Mouse (Mus musculus) liver, embryonic 15.5 days (tissue): ENCODE data around the gene Acly. TPM values are rescaled to one million over a fixed set of nuclear protein-coding genes. Genes with fewer than 3 reads are reported as not detected.

ENCODE experiments used
- ATAC-seq: fragments of 200-750 bp; cut with Nextera tagmentation; 2 replicates; pipeline ENCODE4 v1.8.0; 2017; ENCODE audit warnings: moderate number of reproducible peaks, mild to moderate bottlenecking, moderate library complexity; ENCODE audit not compliant: insufficient read depth
- H3K27ac ChIP-seq: fragments of 300-500 bp; sonication (generic); replicated peaks from 2 replicates; pipeline ENCODE4 v1.5.1; 2015; ENCODE audit warnings: mild to moderate bottlenecking, inconsistent platforms
- H3K27me3 ChIP-seq: fragments of 300-500 bp; sonication (generic); 2 replicates; pipeline ENCODE4 v1.6.1; 2015; ENCODE audit warnings: mild to moderate bottlenecking, inconsistent platforms
- H3K36me3 ChIP-seq: fragments of 300-500 bp; sonication (generic); replicated peaks from 2 replicates; pipeline ENCODE4 v1.6.1; 2015; ENCODE audit warnings: moderate library complexity, mild to moderate bottlenecking, inconsistent platforms
- H3K4me1 ChIP-seq: fragments of 300-500 bp; sonication (generic); replicated peaks from 2 replicates; pipeline ENCODE4 v1.6.1; 2015; ENCODE audit warnings: inconsistent platforms
- H3K4me2 ChIP-seq: fragments of 300-500 bp; sonication (generic); 2 replicates; pipeline ENCODE4 v1.6.1; 2015; ENCODE audit warnings: moderate library complexity, mild to moderate bottlenecking, inconsistent platforms
- H3K4me3 ChIP-seq: fragments of 300-500 bp; sonication (generic); replicated peaks from 2 replicates; pipeline ENCODE4 v1.5.1; 2015; ENCODE audit warnings: mild to moderate bottlenecking, inconsistent platforms
- H3K9ac ChIP-seq: fragments of 300-500 bp; sonication (generic); 2 replicates; pipeline ENCODE4 v1.6.1; 2015; ENCODE audit warnings: moderate library complexity, mild to moderate bottlenecking, inconsistent platforms
- H3K9me3 ChIP-seq: fragments of 300-500 bp; sonication (generic); replicated peaks from 2 replicates; pipeline ENCODE4 v1.6.1; 2016; ENCODE audit warnings: inconsistent platforms
- WGBS: fragments of 180-500 bp; shearing (Covaris S2); methylation state at CpG from one replicate; pipeline ENCODE4 v1.1.7; 2015; ENCODE audit warnings: mixed read lengths; ENCODE audit not compliant: insufficient replicate concordance; 5-methylcytosine and 5-hydroxymethylcytosine counted together
- polyA plus RNA-seq: library from polyadenylated mRNA; unstranded; fragments of >200 nt; fragmentation: Nextera tagmentation; extraction: Ambion mirVana; gene quantifications from 2 replicates; pipeline ENCODE4 v1.2.1, GENCODE M21; 2015

The Acly gene
- polyA plus RNA-seq, 1 experiment from 2014 or later: 103 TPM

GRCm38 (mm10) chr11:100510556-100510955 lies 17.2 kb downstream of the Acly start:
- no peak overlapping the region for H3K4me3 ChIP-seq
- no peak overlapping the region for H3K27ac ChIP-seq
- 0 out of 2 replicates have a peak, but pooled peaks cover under 1% of the 10 kb centered on the region for H3K4me1 ChIP-seq
- no peak for ATAC-seq
- no peaks in the 10 kb centered on the region for H3K9me3 ChIP-seq
- peaks cover 81% of the 10 kb centered on the region for H3K36me3 ChIP-seq
- no peak overlapping the region for H3K9ac ChIP-seq
- no peaks in the 10 kb centered on the region for H3K27me3 ChIP-seq
- 89% methylated on average over 2 of the region's 2 CpGs for WGBS
- no peak overlapping the region for H3K4me2 ChIP-seq

DNA sequence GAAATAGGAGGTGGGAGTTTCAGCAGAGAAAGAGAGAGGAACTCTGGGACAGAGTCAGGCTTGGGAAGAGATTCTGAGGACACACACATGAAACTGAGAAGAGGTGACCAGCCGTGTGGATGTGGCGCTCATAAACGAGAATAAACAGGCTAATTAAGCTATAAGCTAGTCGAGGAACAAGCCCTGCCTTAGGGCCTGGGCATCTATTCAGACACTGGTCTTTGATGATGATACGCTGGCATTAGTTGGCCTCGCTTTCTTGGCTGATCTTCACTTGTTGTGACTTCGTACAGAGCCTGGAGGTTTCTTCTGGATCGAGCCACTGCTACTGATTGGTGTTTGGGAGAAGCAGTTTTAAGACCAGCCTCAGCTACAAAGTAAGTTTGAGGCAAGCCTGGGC lies 21.8 kb downstream of the Acly start:
- Histone ChIP-seq H3K4me1 (peaks cover 14% of the 10 kb centered on the region), H3K9ac (no peak overlapping the region), H3K4me3 (no peak overlapping the region), H3K36me3 (peaks cover 82% of the 10 kb centered on the region), H3K9me3 (no peaks in the 10 kb centered on the region), H3K4me2 (no peak overlapping the region), H3K27me3 (no peaks in the 10 kb centered on the region), H3K27ac (no peak overlapping the region)
- 78% methylated on average over 8 of the region's 8 CpGs for WGBS
- no peak for ATAC-seq

DNA sequence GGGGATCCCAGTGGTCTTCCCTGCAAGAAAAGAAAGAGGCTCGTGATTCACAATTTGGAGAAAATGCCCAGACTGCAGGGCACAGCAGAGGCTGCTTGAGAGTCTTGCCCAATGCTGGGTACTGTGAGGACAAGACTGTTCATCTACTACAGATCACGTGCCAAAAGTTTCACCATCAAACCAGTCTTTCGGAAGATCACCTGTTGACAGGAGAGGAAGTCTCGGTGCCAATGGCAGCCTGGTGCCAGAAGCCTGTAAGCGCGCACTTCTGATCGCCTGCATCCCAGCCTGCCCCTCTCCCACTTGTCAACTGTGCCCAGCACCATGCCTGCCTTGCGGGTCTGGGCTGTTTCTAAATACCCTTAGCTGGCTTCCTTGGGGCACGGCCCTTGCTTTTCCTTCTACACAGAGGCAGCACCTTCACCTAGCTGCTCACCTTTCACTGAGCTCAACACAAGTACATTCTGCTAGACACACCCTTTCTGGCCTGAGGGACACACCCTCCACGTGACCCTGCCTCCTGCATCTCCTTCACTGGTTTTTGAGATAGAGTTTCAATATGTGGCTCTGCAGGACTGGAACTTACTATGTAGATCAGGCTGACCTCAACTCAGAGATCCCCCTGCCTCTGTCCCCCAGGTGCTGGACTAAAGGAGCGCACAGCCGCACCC lies 22.7 kb downstream of the Acly start:
- Histone ChIP-seq H3K9me3 (no peaks in the 10 kb centered on the region), H3K9ac (no peak overlapping the region), H3K4me3 (no peak overlapping the region), H3K27ac (no peak overlapping the region), H3K4me2 (no peak overlapping the region), H3K4me1 (peaks cover 22% of the 10 kb centered on the region), H3K36me3 (peaks cover 82% of the 10 kb centered on the region), H3K27me3 (no peaks in the 10 kb centered on the region)
- ATAC-seq: no peak
- WGBS: 82% methylated on average over 12 of the region's 12 CpGs

GRCm38 (mm10) chr11:100501321-100501720 lies 26.5 kb downstream of the Acly start:
- H3K27me3 ChIP-seq: no peaks in the 10 kb centered on the region
- no peak overlapping the region for H3K9ac ChIP-seq
- no peak for ATAC-seq
- H3K36me3 ChIP-seq: peaks cover 92% of the 10 kb centered on the region
- no peak overlapping the region for H3K27ac ChIP-seq
- H3K4me2 ChIP-seq: no peak overlapping the region
- H3K9me3 ChIP-seq: no peaks in the 10 kb centered on the region
- no peak overlapping the region for H3K4me3 ChIP-seq
- peaks cover 22% of the 10 kb centered on the region for H3K4me1 ChIP-seq
- 31% methylated on average over 6 of the region's 6 CpGs for WGBS

- no peak for ATAC-seq
- WGBS: 77% methylated on average over 7 of the region's 7 CpGs
- H3K9ac ChIP-seq: no peak overlapping the region
Measured at GRCm38 (mm10) chr11:100500651-100501050, 27.1 kb downstream of the Acly start.

GRCm38 (mm10) chr11:100500241-100500640 lies 27.6 kb downstream of the Acly start:
- H3K9me3 ChIP-seq: no peaks in the 10 kb centered on the region
- no peaks in the 10 kb centered on the region for H3K27me3 ChIP-seq
- no peak overlapping the region for H3K27ac ChIP-seq
- peaks cover 18% of the 10 kb centered on the region for H3K4me1 ChIP-seq
- H3K4me3 ChIP-seq: no peak overlapping the region
- WGBS: 42% methylated on average over 3 of the region's 3 CpGs
- ATAC-seq: no peak
- H3K36me3 ChIP-seq: peaks cover 93% of the 10 kb centered on the region
- no peak overlapping the region for H3K9ac ChIP-seq
- H3K4me2 ChIP-seq: no peak overlapping the region

More at GRCm38 (mm10) chr11:100500651-100501050, 27.1 kb downstream of the Acly start:
- Histone ChIP-seq H3K4me2 (no peak overlapping the region), H3K27ac (no peak overlapping the region), H3K4me1 (peaks cover 22% of the 10 kb centered on the region), H3K4me3 (no peak overlapping the region), H3K27me3 (no peaks in the 10 kb centered on the region), H3K9me3 (no peaks in the 10 kb centered on the region), H3K36me3 (peaks cover 93% of the 10 kb centered on the region)

DNA sequence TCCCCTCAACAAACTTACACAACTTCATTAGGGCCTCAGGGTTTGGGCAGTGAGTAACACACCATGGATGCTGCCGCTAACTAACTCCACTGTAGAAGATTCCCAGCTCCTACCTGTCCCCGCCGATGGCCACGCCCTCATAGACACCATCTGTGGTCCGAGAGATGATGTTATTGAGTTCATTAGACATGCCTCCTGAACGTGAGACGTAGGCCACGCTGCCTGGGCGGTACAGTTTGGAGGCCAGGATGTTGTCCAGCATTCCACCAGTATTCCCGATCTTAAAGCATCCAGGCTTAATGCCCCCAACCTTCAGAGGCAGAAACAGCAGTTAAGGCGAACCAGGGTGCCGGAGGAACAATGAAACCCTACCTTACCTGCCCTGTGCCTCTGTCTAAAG lies 34.0 kb downstream of the Acly start:
- no peak overlapping the region for H3K4me3 ChIP-seq
- H3K9me3 ChIP-seq: no peaks in the 10 kb centered on the region
- no peaks in the 10 kb centered on the region for H3K27me3 ChIP-seq
- no peak overlapping the region for H3K9ac ChIP-seq
- no peak overlapping the region for H3K27ac ChIP-seq
- no peak for ATAC-seq
- no peak overlapping the region for H3K4me2 ChIP-seq
- no peaks in the 10 kb centered on the region for H3K4me1 ChIP-seq
- WGBS: 82% methylated on average over 12 of the region's 12 CpGs
- H3K36me3 ChIP-seq: peaks cover 96% of the 10 kb centered on the region

GRCm38 (mm10) chr11:100490951-100491350 lies 36.8 kb downstream of the Acly start:
- Histone ChIP-seq H3K9ac (no peak overlapping the region), H3K27me3 (no peaks in the 10 kb centered on the region), H3K9me3 (no peaks in the 10 kb centered on the region), H3K36me3 (peaks cover 91% of the 10 kb centered on the region), H3K27ac (no peak overlapping the region), H3K4me2 (no peak overlapping the region), H3K4me3 (no peak overlapping the region), H3K4me1 (no peaks in the 10 kb centered on the region)
- 80% methylated on average over 6 of the region's 6 CpGs for WGBS
- ATAC-seq: no peak

DNA sequence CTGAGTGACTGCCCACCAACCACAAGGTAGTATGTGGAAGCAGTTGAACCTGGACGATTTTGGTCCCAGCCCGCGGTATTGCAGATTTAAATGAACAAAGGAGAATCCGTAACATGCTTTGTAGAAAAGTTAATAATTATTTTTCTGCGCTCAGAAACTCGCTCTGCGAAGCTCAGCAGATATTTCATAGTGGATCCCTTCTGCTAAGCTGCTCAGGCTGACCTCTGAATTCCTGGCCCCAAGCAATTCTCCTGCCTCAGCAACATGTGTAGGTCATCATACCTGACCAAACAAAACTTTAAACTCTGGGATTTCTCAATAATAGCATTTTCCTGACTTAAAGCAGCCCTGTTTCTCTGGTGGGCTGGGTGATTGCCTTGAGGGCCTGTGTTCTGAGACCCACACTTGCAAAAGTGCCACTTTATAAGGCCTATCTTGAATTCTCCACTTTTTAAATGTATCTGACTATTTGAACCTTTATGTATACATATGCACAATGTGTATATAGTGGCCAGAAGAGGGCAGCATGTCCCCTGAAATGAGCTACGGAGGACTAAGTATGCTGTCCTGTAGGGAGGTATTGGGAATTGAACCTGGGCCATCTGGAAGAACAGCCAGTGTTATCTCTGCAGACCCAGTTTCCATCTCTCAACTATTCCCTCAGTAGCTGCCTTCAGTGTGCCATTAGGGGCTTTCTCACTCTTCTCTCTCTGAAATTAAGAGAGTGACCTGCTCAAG lies 41.8 kb downstream of the Acly start:
- peaks cover 95% of the 10 kb centered on the region for H3K36me3 ChIP-seq

GRCm38 (mm10) chr11:100484461-100484860 lies 43.3 kb downstream of the Acly start:
- WGBS: 78% methylated on average over 3 of the region's 3 CpGs
- Histone ChIP-seq H3K36me3 (peaks cover 91% of the 10 kb centered on the region), H3K9me3 (no peaks in the 10 kb centered on the region), H3K4me1 (no peaks in the 10 kb centered on the region), H3K4me3 (no peak overlapping the region), H3K27me3 (no peaks in the 10 kb centered on the region), H3K27ac (no peak overlapping the region), H3K9ac (no peak overlapping the region), H3K4me2 (no peak overlapping the region)
- no peak for ATAC-seq

More for the DNA sequence above, 41.8 kb downstream of the Acly start:
- no peak overlapping the region for H3K9ac ChIP-seq
- H3K27ac ChIP-seq: no peak overlapping the region
- no peak for ATAC-seq
- H3K9me3 ChIP-seq: no peaks in the 10 kb centered on the region
- H3K4me2 ChIP-seq: no peak overlapping the region
- no peak overlapping the region for H3K4me3 ChIP-seq
- WGBS: 76% methylated on average over 8 of the region's 8 CpGs
- no peaks in the 10 kb centered on the region for H3K27me3 ChIP-seq
- H3K4me1 ChIP-seq: no peaks in the 10 kb centered on the region

DNA sequence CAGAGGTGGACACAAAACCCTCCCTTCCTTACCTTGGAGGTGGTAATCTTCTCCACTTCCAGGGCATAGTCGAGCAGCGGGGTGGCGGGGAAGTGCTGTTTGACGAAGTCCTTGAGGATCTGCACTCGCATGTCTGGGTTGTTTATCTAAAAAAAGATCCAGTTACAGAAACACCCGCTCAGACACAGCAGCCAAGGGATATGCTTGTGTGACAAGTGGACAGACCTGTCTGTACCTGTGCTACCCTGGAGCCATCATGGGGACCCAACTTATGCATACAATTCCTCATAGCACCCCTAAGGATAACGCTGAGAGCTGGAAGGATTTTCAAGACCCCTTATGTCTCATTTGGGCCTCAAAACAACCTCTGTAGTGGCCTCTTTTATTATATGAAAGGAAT lies 48.6 kb downstream of the Acly start:
- H3K9ac ChIP-seq: no peak overlapping the region
- ATAC-seq: no peak
- H3K4me3 ChIP-seq: no peak overlapping the region
- no peak overlapping the region for H3K27ac ChIP-seq
- H3K4me1 ChIP-seq: no peaks in the 10 kb centered on the region
- H3K27me3 ChIP-seq: no peaks in the 10 kb centered on the region
- H3K4me2 ChIP-seq: no peak overlapping the region
- WGBS: 76% methylated on average over 7 of the region's 7 CpGs
- H3K9me3 ChIP-seq: no peaks in the 10 kb centered on the region
- peaks cover 79% of the 10 kb centered on the region for H3K36me3 ChIP-seq
